Mouse (Mus musculus) T-cell, adult 2 months (primary cell): ENCODE measurements at regions not wholly inside any gene's neighbourhood (a gene's known extent, or its start where the extent isn't known, plus 50 kb on each side); places are given as distances from the start of the nearest gene placed in this dataset.

Experiments
- DNase-seq: peaks from one replicate; pipeline ENCODE4 v3.0.0; 2022; ENCODE audit warnings: low spot score

- DNase-seq, result peak; percentile 20
Observed at GRCm38 (mm10) chr5:108903134-108903923, 50.9 kb upstream of the Vmn2r9 start.
